In the genomic region with DNA sequence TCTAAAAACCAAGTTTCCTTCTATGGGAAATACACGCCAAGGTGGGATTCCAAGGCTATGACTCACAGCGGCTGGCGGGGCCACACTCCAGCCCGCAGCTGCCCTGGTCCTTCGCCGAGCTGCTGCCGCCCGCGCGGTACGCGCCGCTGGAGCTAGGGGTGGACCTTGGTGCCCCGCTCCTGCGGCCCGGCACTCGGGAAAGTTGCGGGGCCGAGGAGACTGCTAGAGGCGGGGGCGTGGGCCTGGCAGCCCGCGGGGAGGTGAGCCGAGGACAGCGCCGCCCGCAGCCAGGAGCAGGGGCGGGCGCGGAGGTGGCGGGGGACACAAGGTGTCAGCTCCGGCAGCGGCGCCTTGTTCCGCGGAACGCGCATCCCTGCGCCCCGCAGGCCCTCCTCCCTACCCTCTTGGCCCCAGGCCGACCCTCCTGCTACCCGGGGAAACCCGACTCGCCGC, we compare ENCODE assay signal across 8 mouse cellular contexts. TPM values are rescaled to one million over a fixed set of nuclear protein-coding genes. Genes with fewer than 3 reads are reported as not detected.
DNase-seq lines count a peak whose midpoint lies in the region; ATAC-seq and TF ChIP-seq lines count a peak whose summit lies in the region.

No protein-coding gene starts in this region.

- no peak for TF ChIP-seq EP300 in ES-Bruce4 (IDR thresholded peaks at IDR 0.05; ENCODE audit: insufficient read depth, low read depth, low read length)
- no peak for TF ChIP-seq EP300 in heart, postnatal 0 days (IDR thresholded peaks at IDR 0.05; ENCODE audit: low read depth)

- H3K4me3 ChIP-seq in ES-Bruce4 (ENCODE audit: low read depth, low read length): peak overlapping the region; percentile 75
- H3K4me3 ChIP-seq in forebrain, embryonic 12.5 days (replicated peaks): peak overlapping the region; percentile 66
- H3K4me3 ChIP-seq in heart, postnatal 0 days (ENCODE audit: low read depth, low read length): peak overlapping the region; percentile 62

- H3K27me3 ChIP-seq in ES-Bruce4 (ENCODE audit: control insufficient read depth, insufficient read depth, low read length, poor library complexity, severe bottlenecking): peaks cover 10% of the 10 kb centered on the region
- H3K27me3 ChIP-seq in forebrain, embryonic 12.5 days: peaks cover 50% of the 10 kb centered on the region
- peaks cover 25% of the 10 kb centered on the region; the same call in 1 of the 2 replicates for H3K27me3 ChIP-seq in heart, postnatal 0 days (ENCODE audit: control insufficient read depth, insufficient read depth, low read length)

- peak; percentile 69 for ATAC-seq in forebrain, embryonic 12.5 days (ENCODE audit: low FRiP score)
- peak; percentile 36; the same call in 1 of the 2 replicates for ATAC-seq in heart, postnatal 0 days (ENCODE audit: insufficient read depth, low read depth)

- no peaks in the 10 kb centered on the region for H3K9me3 ChIP-seq in ES-Bruce4 (replicated peaks; ENCODE audit: control insufficient read depth, insufficient read depth, low read length, poor library complexity, severe bottlenecking)
- no peaks in the 10 kb centered on the region for H3K9me3 ChIP-seq in forebrain, embryonic 12.5 days
- no peaks in the 10 kb centered on the region for H3K9me3 ChIP-seq in heart, postnatal 0 days (replicated peaks; ENCODE audit: control insufficient read depth, low read length)

- peak overlapping the region; percentile 69 for H3K9ac ChIP-seq in ES-Bruce4 (ENCODE audit: low read depth, poor library complexity, severe bottlenecking)
- H3K9ac ChIP-seq in forebrain, embryonic 12.5 days: peak overlapping the region; percentile 87
- H3K9ac ChIP-seq in heart, postnatal 0 days (replicated peaks; ENCODE audit: low read depth, low read length): peak overlapping the region; percentile 64

- TF ChIP-seq POLR2A in ES-Bruce4 (IDR thresholded peaks at IDR 0.05; ENCODE audit: insufficient read depth, low read length): no peak

- TF ChIP-seq CTCF in ES-Bruce4 (IDR thresholded peaks at IDR 0.05; ENCODE audit: low read depth, low read length): no peak
- no peak for TF ChIP-seq CTCF in heart, postnatal 0 days (IDR thresholded peaks at IDR 0.05; ENCODE audit: low read depth)

- no peaks in the 10 kb centered on the region for H3K4me1 ChIP-seq in ES-Bruce4 (ENCODE audit: control insufficient read depth, insufficient read depth, low read length)
- H3K4me1 ChIP-seq in forebrain, embryonic 12.5 days: peaks cover 50% of the 10 kb centered on the region
- peaks cover 20% of the 10 kb centered on the region for H3K4me1 ChIP-seq in heart, postnatal 0 days (ENCODE audit: control insufficient read depth, insufficient read depth)

- H3K27ac ChIP-seq in ES-Bruce4 (ENCODE audit: insufficient read depth, low read length): no peak overlapping the region
- H3K27ac ChIP-seq in forebrain, embryonic 12.5 days: peak overlapping the region; percentile 90
- peak overlapping the region; percentile 74 for H3K27ac ChIP-seq in heart, postnatal 0 days (ENCODE audit: low read depth)

- under 1% methylated on average over 27 of the region's 45 CpGs for WGBS in forebrain, embryonic 12.5 days
- 0% methylated on average over 31 of the region's 45 CpGs for WGBS in heart, postnatal 0 days

- H3K4me2 ChIP-seq in forebrain, embryonic 12.5 days: peak overlapping the region; percentile 94
- H3K4me2 ChIP-seq in heart, postnatal 0 days (ENCODE audit: low read depth, low read length): peak overlapping the region; percentile 98

- peak; percentile 48 for DNase-seq in brain, adult 2 months (ENCODE audit: low read depth, low spot score)
- no peak for DNase-seq in heart, postnatal 0 days (ENCODE audit: low spot score)
- DNase-seq in kidney, postnatal 4 days: peak; percentile 66 to 81
- DNase-seq in lung, postnatal 25 days (ENCODE audit: low spot score): peak; percentile 24
- DNase-seq in right cerebral cortex, postnatal 4 days: peak; percentile 56
- DNase-seq in spleen, adult 12 weeks (ENCODE audit: low spot score): no peak

- no peaks in the 10 kb centered on the region for H3K36me3 ChIP-seq in ES-Bruce4 (ENCODE audit: control insufficient read depth, insufficient read depth, low read length, poor library complexity, severe bottlenecking)
- no peaks in the 10 kb centered on the region for H3K36me3 ChIP-seq in forebrain, embryonic 12.5 days (replicated peaks)
- no peaks in the 10 kb centered on the region for H3K36me3 ChIP-seq in heart, postnatal 0 days (replicated peaks; ENCODE audit: control insufficient read depth, insufficient read depth, low read length)

RNA-seq across cellular contexts. Expression of a gene that starts 0.7 kb away (rescaled TPM):
- polyA plus RNA-seq in ES-Bruce4 (2011; ENCODE audit: insufficient read depth, insufficient read length, low read depth, missing spikeins): 12.0 and 12.9 TPM in 2 replicates
- polyA plus RNA-seq in forebrain, embryonic 12.5 days (2016; fragmentation: Nextera tagmentation; extraction: Ambion mirVana): 24.5 and 25.8 TPM in 2 replicates
- total RNA-seq in heart, postnatal 0 days (2014; rRNA removed; ENCODE audit: low replicate concordance): 2.3 and 4.0 TPM in 2 replicates
- polyA plus RNA-seq in heart, postnatal 0 days (2015; fragmentation: Nextera tagmentation; extraction: Ambion mirVana): 5.0 and 5.5 TPM in 2 replicates

Comparison
In these comparisons a context has a peak if more than half of its experiments do, and no peak if none do; other contexts are left out.
1. DNase-seq: peak in brain, adult 2 months (single experiment), kidney, postnatal 4 days (2 of 2), lung, postnatal 25 days (single experiment) and right cerebral cortex, postnatal 4 days (single experiment); none in heart, postnatal 0 days (single experiment) and spleen, adult 12 weeks (single experiment).
2. Peak in every context shown above with its lines, with median percentiles within 50 percentile points of each other: H3K4me3 ChIP-seq and H3K9ac ChIP-seq.